20 mouse cellular contexts compared by ENCODE assay signal in genomic region chrX:7412239-7413033, GRCm38 (mm10). TPM values are rescaled to one million over a fixed set of nuclear protein-coding genes. Genes with fewer than 3 reads are reported as not detected.
DNase-seq lines count a peak whose midpoint lies in the region; ATAC-seq lines count a peak whose summit lies in the region.
"Had no signal": no experiment of that assay in that cellular context is flagged by ENCODE, and none has a peak within 500 bp of the region (broad histone marks: within the 10 kb centered on the region; RNA-seq: fewer than 3 reads in every experiment).

No protein-coding gene starts in this region.

- 58% methylated on average over 16 of the region's 16 CpGs for WGBS in heart, embryonic 16.5 days
- 51% methylated on average over 16 of the region's 16 CpGs for WGBS in limb, embryonic 12.5 days
- WGBS in limb, embryonic 10.5 days, result 63% methylated on average over 16 of the region's 16 CpGs
- WGBS in intestine, embryonic 14.5 days, result 30% methylated on average over 16 of the region's 16 CpGs
- 46% methylated on average over 16 of the region's 16 CpGs for WGBS in limb, embryonic 13.5 days

- no peaks in the 10 kb centered on the region for H3K9me3 ChIP-seq in heart, embryonic 16.5 days (replicated peaks; ENCODE audit: control insufficient read depth, low read length)
- H3K9me3 ChIP-seq in limb, embryonic 12.5 days, result no peaks in the 10 kb centered on the region
- H3K9me3 ChIP-seq in limb, embryonic 10.5 days (replicated peaks), result no peaks in the 10 kb centered on the region
- no peaks in the 10 kb centered on the region for H3K9me3 ChIP-seq in intestine, embryonic 14.5 days (ENCODE audit: control insufficient read depth, low read length)
- no peaks in the 10 kb centered on the region for H3K9me3 ChIP-seq in limb, embryonic 13.5 days
- H3K9me3 ChIP-seq: embryonic facial prominence, embryonic 13.5 days; forebrain, embryonic 10.5 days; hindbrain, embryonic 12.5 days; midbrain, embryonic 12.5 days; neural tube, embryonic 13.5 days had no signal

- DNase-seq in heart, postnatal 10 days, result no peak
- DNase-seq in limb, embryonic 10.5 days (ENCODE audit: low spot score), result no peak
- DNase-seq in intestine, embryonic 14.5 days (ENCODE audit: low spot score), result no peak
- DNase-seq in layer of hippocampus, adult 8-10 months (ENCODE audit: low spot score in 2 of 2), result no peak
- DNase-seq: cerebellum, adult 9-10 months; gastrocnemius, postnatal 36 days; layer of hippocampus, adult 9-11 months; liver; lung, adult 2 months; right cerebral cortex, postnatal 14 days had no signal

- peak overlapping the region; percentile 26 for H3K4me3 ChIP-seq in heart, embryonic 16.5 days (ENCODE audit: low read length)
- H3K4me3 ChIP-seq in limb, embryonic 12.5 days (replicated peaks), result no peak overlapping the region
- H3K4me3 ChIP-seq in limb, embryonic 10.5 days, result no peak overlapping the region
- H3K4me3 ChIP-seq in intestine, embryonic 14.5 days (ENCODE audit: low read depth, low read length), result no peak overlapping the region
- H3K4me3 ChIP-seq in limb, embryonic 13.5 days, result peak overlapping the region; percentile 12; the same call in 1 of the 2 replicates
- H3K4me3 ChIP-seq: embryonic facial prominence, embryonic 13.5 days; forebrain, embryonic 10.5 days; hindbrain, embryonic 12.5 days; midbrain, embryonic 12.5 days; neural tube, embryonic 13.5 days had no signal

- no peaks in the 10 kb centered on the region for H3K27me3 ChIP-seq in heart, embryonic 16.5 days (ENCODE audit: control insufficient read depth, insufficient read depth, low read length)
- H3K27me3 ChIP-seq in limb, embryonic 12.5 days, result no peaks in the 10 kb centered on the region
- no peaks in the 10 kb centered on the region for H3K27me3 ChIP-seq in limb, embryonic 10.5 days (ENCODE audit: low read depth, poor library complexity, severe bottlenecking)
- no peaks in the 10 kb centered on the region for H3K27me3 ChIP-seq in intestine, embryonic 14.5 days (replicated peaks; ENCODE audit: control insufficient read depth, insufficient read depth, low read length)
- H3K27me3 ChIP-seq in limb, embryonic 13.5 days, result no peaks in the 10 kb centered on the region
- H3K27me3 ChIP-seq: embryonic facial prominence, embryonic 13.5 days; hindbrain, embryonic 12.5 days; midbrain, embryonic 12.5 days; neural tube, embryonic 13.5 days had no signal

- H3K36me3 ChIP-seq in heart, embryonic 16.5 days (ENCODE audit: control insufficient read depth, insufficient read depth), result no peaks in the 10 kb centered on the region
- H3K36me3 ChIP-seq in limb, embryonic 12.5 days, result no peaks in the 10 kb centered on the region
- H3K36me3 ChIP-seq in limb, embryonic 10.5 days, result no peaks in the 10 kb centered on the region
- H3K36me3 ChIP-seq in intestine, embryonic 14.5 days (ENCODE audit: control insufficient read depth, insufficient read depth, low read length), result no peaks in the 10 kb centered on the region
- no peaks in the 10 kb centered on the region for H3K36me3 ChIP-seq in limb, embryonic 13.5 days
- H3K36me3 ChIP-seq: embryonic facial prominence, embryonic 13.5 days; forebrain, embryonic 10.5 days; hindbrain, embryonic 12.5 days; midbrain, embryonic 12.5 days; neural tube, embryonic 13.5 days had no signal

- peaks cover 10% of the 10 kb centered on the region for H3K4me1 ChIP-seq in heart, embryonic 16.5 days (ENCODE audit: control insufficient read depth, insufficient read depth, low read length)
- no peaks in the 10 kb centered on the region for H3K4me1 ChIP-seq in limb, embryonic 12.5 days (replicated peaks)
- no peaks in the 10 kb centered on the region for H3K4me1 ChIP-seq in limb, embryonic 10.5 days
- no peaks in the 10 kb centered on the region for H3K4me1 ChIP-seq in intestine, embryonic 14.5 days (replicated peaks; ENCODE audit: control insufficient read depth, insufficient read depth, low read length)
- no peaks in the 10 kb centered on the region for H3K4me1 ChIP-seq in limb, embryonic 13.5 days
- H3K4me1 ChIP-seq: embryonic facial prominence, embryonic 13.5 days; hindbrain, embryonic 12.5 days; midbrain, embryonic 12.5 days had no signal

- H3K9ac ChIP-seq in heart, embryonic 16.5 days (ENCODE audit: low read length), result peak overlapping the region; percentile 25; the same call in 1 of the 2 replicates
- no peak overlapping the region for H3K9ac ChIP-seq in limb, embryonic 12.5 days (replicated peaks)
- no peak overlapping the region for H3K9ac ChIP-seq in intestine, embryonic 14.5 days (ENCODE audit: low read length)
- H3K9ac ChIP-seq in limb, embryonic 13.5 days, result peak overlapping the region; percentile 56; the same call in 1 of the 2 replicates
- H3K9ac ChIP-seq: embryonic facial prominence, embryonic 13.5 days; hindbrain, embryonic 12.5 days; midbrain, embryonic 12.5 days; neural tube, embryonic 13.5 days had no signal

- peak overlapping the region; percentile 40 for H3K4me2 ChIP-seq in heart, embryonic 16.5 days (ENCODE audit: low read depth, low read length)
- H3K4me2 ChIP-seq in limb, embryonic 12.5 days, result peak overlapping the region; percentile 15; the same call in 1 of the 2 replicates
- H3K4me2 ChIP-seq in intestine, embryonic 14.5 days (ENCODE audit: low read length), result peak overlapping the region; percentile 29
- peak overlapping the region; percentile 50 for H3K4me2 ChIP-seq in limb, embryonic 13.5 days (replicated peaks)
- H3K4me2 ChIP-seq: embryonic facial prominence, embryonic 13.5 days; hindbrain, embryonic 12.5 days; midbrain, embryonic 12.5 days; neural tube, embryonic 13.5 days had no signal

- ATAC-seq in heart, embryonic 16.5 days (replicated peaks; ENCODE audit: extremely low read depth, insufficient read depth, low FRiP score), result no peak
- ATAC-seq in limb, embryonic 12.5 days (ENCODE audit: insufficient number of reproducible peaks, insufficient read depth, low FRiP score, low TSS enrichment, low read depth), result no peak
- ATAC-seq in intestine, embryonic 14.5 days (replicated peaks; ENCODE audit: low FRiP score, low TSS enrichment, low read depth), result no peak
- no peak for ATAC-seq in limb, embryonic 13.5 days (ENCODE audit: low FRiP score, low read depth)
- ATAC-seq in erythroblast, adult 5-6 weeks (replicated peaks; ENCODE audit: low FRiP score, poor library complexity, severe bottlenecking), result no peak
- ATAC-seq: inflammation-experienced regulatory T-cells, adult 6 months had no signal

- intact Hi-C loops in heart, postnatal 10 days (cut with DNase I), result no loop called here

- H3K27ac ChIP-seq in heart, embryonic 16.5 days (ENCODE audit: low read length), result no peak overlapping the region
- no peak overlapping the region for H3K27ac ChIP-seq in limb, embryonic 12.5 days
- H3K27ac ChIP-seq in limb, embryonic 10.5 days, result no peak overlapping the region
- H3K27ac ChIP-seq in intestine, embryonic 14.5 days (ENCODE audit: low read depth), result no peak overlapping the region
- H3K27ac ChIP-seq in limb, embryonic 13.5 days, result no peak overlapping the region
- H3K27ac ChIP-seq: embryonic facial prominence, embryonic 13.5 days; forebrain, embryonic 10.5 days; hindbrain, embryonic 12.5 days; midbrain, embryonic 12.5 days; neural tube, embryonic 13.5 days had no signal

RNA-seq across cellular contexts. Expression of gene Usp27x, which starts 36.8 kb away (rescaled TPM):
- 0.26 and 0.28 TPM in 2 replicates for polyA plus RNA-seq in heart, embryonic 16.5 days (2015; fragmentation: Nextera tagmentation; extraction: Ambion mirVana)
- 1 to 10 TPM in 1 of 2 experiments, under 1 TPM in 1; 0.91 to 1.3 TPM for total RNA-seq in heart, postnatal 10 days (2021)
- polyA plus RNA-seq in limb, embryonic 12.5 days (2016; fragmentation: Nextera tagmentation; extraction: Ambion mirVana), result 1.3 and 1.4 TPM in 2 replicates
- 0.60 and 0.68 TPM in 2 replicates for polyA plus RNA-seq in limb, embryonic 10.5 days (2016; fragmentation: Nextera tagmentation; extraction: Ambion mirVana)
- 0.32 and 0.50 TPM in 2 replicates for polyA plus RNA-seq in intestine, embryonic 14.5 days (2014; fragmentation: Nextera tagmentation; extraction: Ambion mirVana)
- 0.99 and 1.0 TPM in 2 replicates for polyA plus RNA-seq in limb, embryonic 13.5 days (2015; fragmentation: Nextera tagmentation; extraction: Ambion mirVana)
- total RNA-seq in erythroblast, adult 5-6 weeks (2015; ENCODE audit: low replicate concordance), result 0.38 TPM in 1 of 2 replicates, not detected in the other
- not detected in 2 replicates for total RNA-seq in erythroblast, adult 5-6 weeks (2017; ENCODE audit: low replicate concordance)
- 10 to 100 TPM; 13.6 to 15.9 (median 15.4) TPM for total RNA-seq in layer of hippocampus, adult 8-10 months (2022)

Comparison
In these comparisons a context has a peak if more than half of its experiments do, and no peak if none do; other contexts are left out.
1. H3K4me3 ChIP-seq: peak in heart, embryonic 16.5 days (single experiment) and limb, embryonic 13.5 days (single experiment); none in limb, embryonic 12.5 days (single experiment), limb, embryonic 10.5 days (single experiment) and intestine, embryonic 14.5 days (single experiment).
2. H3K9ac ChIP-seq: peak in heart, embryonic 16.5 days (single experiment) and limb, embryonic 13.5 days (single experiment); none in limb, embryonic 12.5 days (single experiment) and intestine, embryonic 14.5 days (single experiment).
3. Peak in every context shown above with its lines, with median percentiles within 50 percentile points of each other: H3K4me2 ChIP-seq.